Mouse (Mus musculus): ENCODE measurements around the gene Tmem143. TPM values are rescaled to one million over a fixed set of nuclear protein-coding genes. Genes with fewer than 3 reads are reported as not detected.
"Not testable (repeated sequence)": the region's sequence is repeated elsewhere in the genome, so short reads cannot be mapped to it uniquely, and the experiment has no call there.

Tmem143 gene
- polyA plus RNA-seq, 1 experiment from 2014 or later = 5.1 TPM

GRCm38 (mm10) chr7:45869107-45869670 lies 27.6 kb upstream of the Tmem143 start:
- peak overlapping the region; percentile 87 for H3K9ac ChIP-seq
- peak overlapping the region; percentile 44 for H3K4me3 ChIP-seq
- peak overlapping the region; percentile 64 for H3K4me2 ChIP-seq
- peaks cover 2% of the 10 kb centered on the region; the same call in 1 of the 2 replicates for H3K36me3 ChIP-seq
- 17% methylated on average over 8 of the region's 8 CpGs for WGBS
- H3K4me1 ChIP-seq (replicated peaks) = peaks cover 65% of the 10 kb centered on the region
- peak overlapping the region; percentile 49; the same call in 1 of the 2 replicates for H3K27ac ChIP-seq (replicated peaks)
- H3K9me3 ChIP-seq = no peaks in the 10 kb centered on the region
- peaks cover 43% of the 10 kb centered on the region for H3K27me3 ChIP-seq
- no peak for ATAC-seq (ENCODE audit: low read depth)

GRCm38 (mm10) chr7:45869787-45870186 lies 27.0 kb upstream of the Tmem143 start:
- Histone ChIP-seq H3K9ac (peak overlapping the region; percentile 87), H3K4me1 (replicated peaks) (peaks cover 71% of the 10 kb centered on the region), H3K27me3 (peaks cover 43% of the 10 kb centered on the region), H3K27ac (replicated peaks) (peak overlapping the region; percentile 49; the same call in 1 of the 2 replicates), H3K36me3 (peaks cover 8% of the 10 kb centered on the region), H3K4me2 (peak overlapping the region; percentile 64), H3K9me3 (no peaks in the 10 kb centered on the region), H3K4me3 (peak overlapping the region; percentile 44)
- no peak for ATAC-seq (ENCODE audit: low read depth)
- WGBS = 4% methylated on average over 14 of the region's 14 CpGs

- H3K4me2 ChIP-seq = peak overlapping the region; percentile 64
- H3K36me3 ChIP-seq = peaks cover 12% of the 10 kb centered on the region
- H3K4me3 ChIP-seq = peak overlapping the region; percentile 44
- peaks cover 40% of the 10 kb centered on the region for H3K27me3 ChIP-seq
- H3K9ac ChIP-seq = peak overlapping the region; percentile 87
- H3K9me3 ChIP-seq = no peaks in the 10 kb centered on the region
- H3K4me1 ChIP-seq (replicated peaks) = peaks cover 75% of the 10 kb centered on the region
- under 1% methylated on average over 30 of the region's 30 CpGs for WGBS
- peak overlapping the region; percentile 49 for H3K27ac ChIP-seq (replicated peaks)
- ATAC-seq (ENCODE audit: low read depth) = peak; percentile 13; the same call in 1 of the 2 replicates
Measured at GRCm38 (mm10) chr7:45870282-45871058, 26.3 kb upstream of the Tmem143 start.

GRCm38 (mm10) chr7:45872624-45873023 lies 24.1 kb upstream of the Tmem143 start, which contains the start of gene Kdelr1:
Gene Kdelr1, plus strand, starts transcription at chr7:45872772.
- peak within 1 kb of the TSS; percentile 76 for H3K4me2 ChIP-seq
- peak; percentile 61 for ATAC-seq (ENCODE audit: low read depth)
- H3K4me1 ChIP-seq (replicated peaks) = peaks cover 57% of the 10 kb centered on the region
- peak within 1 kb of the TSS; percentile 89 for H3K27ac ChIP-seq (replicated peaks)
- H3K36me3 ChIP-seq = peaks cover 34% of the 10 kb centered on the region
- WGBS = under 1% methylated on average over 18 of the region's 18 CpGs
- H3K4me3 ChIP-seq = peak within 1 kb of the TSS; percentile 87
- H3K9ac ChIP-seq = peak within 1 kb of the TSS; percentile 98
- H3K27me3 ChIP-seq = peaks cover 32% of the 10 kb centered on the region
- H3K9me3 ChIP-seq = no peaks in the 10 kb centered on the region

GRCm38 (mm10) chr7:45873061-45873947 lies 23.4 kb upstream of the Tmem143 start:
- H3K4me2 ChIP-seq = peak overlapping the region; percentile 76
- peak; percentile 36 for ATAC-seq (ENCODE audit: low read depth)
- peaks cover 50% of the 10 kb centered on the region for H3K4me1 ChIP-seq (replicated peaks)
- H3K9ac ChIP-seq = peak overlapping the region; percentile 98
- peak overlapping the region; percentile 89 for H3K27ac ChIP-seq (replicated peaks)
- no peaks in the 10 kb centered on the region for H3K9me3 ChIP-seq
- H3K36me3 ChIP-seq = peaks cover 39% of the 10 kb centered on the region
- H3K27me3 ChIP-seq = peaks cover 26% of the 10 kb centered on the region
- WGBS = 2% methylated on average over 28 of the region's 28 CpGs
- H3K4me3 ChIP-seq = peak overlapping the region; percentile 87

- Histone ChIP-seq H3K27me3 (no peaks in the 10 kb centered on the region), H3K36me3 (peaks cover 75% of the 10 kb centered on the region), H3K27ac (replicated peaks) (no peak overlapping the region), H3K4me2 (no peak overlapping the region), H3K9ac (no peak overlapping the region), H3K4me3 (no peak overlapping the region), H3K9me3 (no peaks in the 10 kb centered on the region), H3K4me1 (replicated peaks) (peaks cover 18% of the 10 kb centered on the region)
- 96% methylated on average over 7 of the region's 7 CpGs for WGBS
- no peak for ATAC-seq (ENCODE audit: low read depth)
Measured at GRCm38 (mm10) chr7:45876895-45877294, 19.8 kb upstream of the Tmem143 start.

GRCm38 (mm10) chr7:45878278-45878677 lies 18.5 kb upstream of the Tmem143 start, which contains the start of gene Grin2d:
Gene Grin2d, minus strand, starts transcription at chr7:45878378.
- not testable (repeated sequence) for H3K4me2 ChIP-seq; H3K9me3 ChIP-seq; H3K4me3 ChIP-seq; H3K27me3 ChIP-seq; H3K27ac ChIP-seq (replicated peaks); ATAC-seq (ENCODE audit: low read depth); H3K9ac ChIP-seq
- Histone ChIP-seq H3K4me1 (replicated peaks) (peaks cover 18% of the 10 kb centered on the region), H3K36me3 (peaks cover 89% of the 10 kb centered on the region)
- 96% methylated on average over 1 of the region's 1 CpGs for WGBS

- H3K27me3 ChIP-seq = no peaks in the 10 kb centered on the region
- H3K4me1 ChIP-seq (replicated peaks) = no peaks in the 10 kb centered on the region
- ATAC-seq (ENCODE audit: low read depth) = no peak
- H3K4me3 ChIP-seq = no peak overlapping the region
- WGBS = 96% methylated on average over 4 of the region's 4 CpGs
- H3K9ac ChIP-seq = no peak overlapping the region
- no peaks in the 10 kb centered on the region for H3K9me3 ChIP-seq
- H3K4me2 ChIP-seq = no peak overlapping the region
- peaks cover 98% of the 10 kb centered on the region for H3K36me3 ChIP-seq
- H3K27ac ChIP-seq (replicated peaks) = no peak overlapping the region
Measured at GRCm38 (mm10) chr7:45880531-45880930, 16.2 kb upstream of the Tmem143 start.

GRCm38 (mm10) chr7:45881011-45881410 lies 15.7 kb upstream of the Tmem143 start:
- Histone ChIP-seq H3K27ac (replicated peaks) (no peak overlapping the region), H3K4me3 (no peak overlapping the region), H3K27me3 (no peaks in the 10 kb centered on the region), H3K9me3 (no peaks in the 10 kb centered on the region), H3K36me3 (peaks cover 98% of the 10 kb centered on the region), H3K4me2 (no peak overlapping the region), H3K9ac (no peak overlapping the region), H3K4me1 (replicated peaks) (no peaks in the 10 kb centered on the region)
- ATAC-seq (ENCODE audit: low read depth) = no peak
- 94% methylated on average over 2 of the region's 2 CpGs for WGBS

- ATAC-seq (ENCODE audit: low read depth) = 0 out of 2 replicates have a peak, but pooled peaks have one; percentile 36
- 53% methylated on average over 3 of the region's 3 CpGs for WGBS
- no peak overlapping the region for H3K4me2 ChIP-seq
- no peak overlapping the region for H3K27ac ChIP-seq (replicated peaks)
- no peak overlapping the region for H3K4me3 ChIP-seq
- H3K27me3 ChIP-seq = no peaks in the 10 kb centered on the region
- H3K9ac ChIP-seq = peak overlapping the region; percentile 43; the same call in 1 of the 2 replicates
- no peaks in the 10 kb centered on the region for H3K9me3 ChIP-seq
- peaks cover 40% of the 10 kb centered on the region for H3K36me3 ChIP-seq
- 0 out of 2 replicates have a peak, but pooled peaks cover 4% of the 10 kb centered on the region for H3K4me1 ChIP-seq (replicated peaks)
Measured at GRCm38 (mm10) chr7:45887246-45887645, 9.5 kb upstream of the Tmem143 start.

GRCm38 (mm10) chr7:45892651-45893050 lies 4.1 kb upstream of the Tmem143 start:
- no peaks in the 10 kb centered on the region for H3K9me3 ChIP-seq
- H3K4me2 ChIP-seq = no peak overlapping the region
- H3K4me1 ChIP-seq (replicated peaks) = peaks cover 5% of the 10 kb centered on the region
- ATAC-seq (ENCODE audit: low read depth) = no peak
- WGBS = 74% methylated on average over 2 of the region's 2 CpGs
- H3K36me3 ChIP-seq = no peaks in the 10 kb centered on the region
- no peak overlapping the region for H3K9ac ChIP-seq
- H3K4me3 ChIP-seq = no peak overlapping the region
- no peaks in the 10 kb centered on the region for H3K27me3 ChIP-seq
- H3K27ac ChIP-seq (replicated peaks) = no peak overlapping the region
